Mouse (Mus musculus) thymus, postnatal 14 days (tissue): ENCODE data around the gene H2-T24.

Source experiments
- DNase-seq: peaks from one replicate; pipeline ENCODE4 v3.0.0; 2021

The H2-T24 gene

GRCm38 (mm10) chr17:35981776-35982175, 38.6 kb downstream of the H2-T24 start:
- no peak for DNase-seq

GRCm38 (mm10) chr17:35980363-35980754, 40.0 kb downstream of the H2-T24 start:
- no peak for DNase-seq

- DNase-seq: peak; percentile 91
Observed at GRCm38 (mm10) chr17:35979401-35980362, 40.7 kb downstream of the H2-T24 start, which contains the start of the genes Gnl1 and Prr3. Gene Gnl1 (plus strand): TSS chr17:35979851. Gene Prr3 (minus strand): TSS chr17:35980236.

- DNase-seq: peak; percentile 72
Observed at GRCm38 (mm10) chr17:35978811-35979400, 41.5 kb downstream of the H2-T24 start.

- DNase-seq: no peak
Observed at GRCm38 (mm10) chr17:35972131-35972530, 48.2 kb downstream of the H2-T24 start.

GRCm38 (mm10) chr17:35969418-35970389, 50.7 kb downstream of the H2-T24 start, which contains the start of gene Abcf1:
Gene Abcf1 (minus strand): TSS chr17:35969761.
- peak; percentile 100 for DNase-seq

- DNase-seq: no peak
Observed at GRCm38 (mm10) chr17:35967621-35968020, 52.7 kb downstream of the H2-T24 start.

GRCm38 (mm10) chr17:35963279-35963678, 57.1 kb downstream of the H2-T24 start:
- no peak for DNase-seq

- no peak for DNase-seq
Observed at GRCm38 (mm10) chr17:35958533-35959223, 61.7 kb downstream of the H2-T24 start.
